Mouse (Mus musculus): ENCODE data around the gene Haspin. TPM values are rescaled to one million over a fixed set of nuclear protein-coding genes. Genes with fewer than 3 reads are reported as not detected.

The Haspin gene
- total RNA-seq, 2 experiments from 2014 or later: 1.2 to 1.7 TPM

DNA sequence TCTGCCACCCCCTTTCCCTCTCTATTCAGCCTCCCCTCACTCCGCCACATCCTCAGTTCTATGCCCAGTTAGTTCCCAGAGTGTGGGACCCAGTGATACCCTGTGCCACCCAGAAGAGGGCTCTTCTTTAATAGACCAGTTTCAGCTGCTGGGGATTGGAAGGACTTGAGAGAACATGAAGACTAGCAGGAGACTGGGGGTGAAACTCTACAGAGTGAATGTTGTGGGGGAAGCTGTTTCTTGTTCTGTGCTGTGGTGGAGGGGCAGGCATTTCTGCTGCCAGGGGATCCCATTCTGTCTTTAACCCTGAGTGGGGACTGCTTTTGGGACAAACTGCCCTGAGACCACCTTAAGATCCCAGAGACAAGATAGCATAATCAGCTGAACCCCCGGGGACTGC lies 47.3 kb downstream of the Haspin start:
- no peak for DNase-seq (ENCODE audit: low spot score in 2 of 2)

DNA sequence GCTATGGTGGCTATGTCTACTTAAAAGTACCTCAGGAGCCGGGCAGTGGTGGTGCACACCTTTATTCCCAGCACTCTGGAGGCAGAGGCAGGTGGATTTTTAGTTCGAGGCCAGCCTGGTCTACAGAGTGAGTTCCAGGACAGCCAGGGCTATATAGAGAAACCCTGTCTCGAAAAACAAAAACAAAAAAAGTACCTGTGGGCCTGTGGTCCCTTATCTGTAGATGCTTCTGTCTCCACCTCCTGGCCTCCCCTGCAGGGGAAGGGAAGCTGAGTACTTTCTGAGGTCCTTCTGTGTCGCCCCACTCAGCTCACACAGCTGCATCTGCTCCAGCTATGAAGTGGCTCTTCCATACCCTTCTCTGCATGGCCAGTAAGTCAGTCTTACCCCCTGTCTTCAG lies 47.8 kb downstream of the Haspin start, which contains the start of gene Itgae:
TSS of gene Itgae (plus strand) at position 301 of the 400 bp plus-strand sequence.
- no peak for DNase-seq (ENCODE audit: low spot score in 2 of 2)

DNA sequence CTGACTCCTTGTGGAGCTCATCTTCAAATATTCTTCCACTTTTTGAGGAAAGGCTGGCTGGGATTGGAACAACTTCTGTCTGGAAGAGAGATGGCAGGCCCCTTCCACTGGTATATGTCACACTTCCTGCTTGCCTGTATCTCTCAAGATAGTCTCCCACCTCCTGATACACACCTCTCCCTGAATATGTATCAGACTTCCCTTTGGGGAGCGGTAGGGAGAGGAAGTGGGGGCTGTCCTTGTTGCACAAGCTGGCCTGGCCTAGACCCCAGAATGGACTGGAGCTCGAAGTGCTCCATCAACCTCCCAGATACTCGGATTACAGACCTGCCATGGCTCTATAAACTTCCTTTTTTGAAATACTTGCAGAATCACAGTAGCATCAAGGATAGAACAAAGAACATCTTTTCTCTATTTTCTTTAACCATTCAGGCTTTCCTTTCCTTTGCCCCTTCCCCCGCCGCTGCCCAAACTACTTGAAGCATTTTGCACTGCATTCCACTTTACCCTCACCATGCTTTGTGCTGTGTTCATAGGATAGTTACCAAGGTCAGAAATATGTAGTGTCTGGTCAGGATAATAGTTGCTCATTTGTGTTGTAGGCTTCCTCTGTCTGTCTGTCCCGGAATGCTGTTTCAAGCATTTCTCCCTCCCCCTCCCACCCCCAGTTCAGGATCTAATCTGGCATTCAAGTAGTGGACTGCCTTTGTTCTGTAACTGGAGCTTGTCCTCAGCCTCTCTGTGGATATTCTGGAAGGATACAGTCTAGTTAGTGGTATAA lies 50.2 kb downstream of the Haspin start:
- DNase-seq (ENCODE audit: low spot score in 2 of 2): no peak

Other genes starting within 250 kb of the Haspin start
- 1 to 10 TPM; 5.8 to 7.6 TPM for gene Atp2a3, start 177.1 kb downstream of the Haspin start, total RNA-seq (2021)
- gene P2rx1, start 139.2 kb downstream of the Haspin start, total RNA-seq (2021): under 1 TPM; 0.78 to 0.96 TPM
- gene Camkk1, start 119.3 kb downstream of the Haspin start, total RNA-seq (2021): 10 to 100 TPM; 51.5 to 55.1 TPM
- gene Ncbp3, start 90.5 kb downstream of the Haspin start, total RNA-seq (2021): 1 to 10 TPM; 9.5 to 10.0 TPM
- under 1 TPM; 0.11 to 0.32 TPM for gene Itgae, start 47.7 kb downstream of the Haspin start, total RNA-seq (2021)
- gene P2rx5, start 22.1 kb upstream of the Haspin start, total RNA-seq (2021): 1 to 10 TPM; 1.5 to 1.7 TPM
- 10 to 100 TPM; 69.1 to 79.6 TPM for gene Emc6, start 38.7 kb upstream of the Haspin start, total RNA-seq (2021)
- gene Tax1bp3, start 38.8 kb upstream of the Haspin start, total RNA-seq (2021): 10 to 100 TPM; 21.5 to 23.9 TPM
- 10 to 100 TPM; 18.3 to 18.6 TPM for gene Ctns, start 60.7 kb upstream of the Haspin start, total RNA-seq (2021)
- 1 to 10 TPM; 2.7 to 2.8 TPM for gene Shpk, start 61.2 kb upstream of the Haspin start, total RNA-seq (2021)
- gene Trpv1, start 96.0 kb upstream of the Haspin start, total RNA-seq (2021): under 1 TPM; 0.09 to 0.25 TPM
- under 1 TPM; 0.32 to 0.42 TPM for gene Trpv3, start 129.1 kb upstream of the Haspin start, total RNA-seq (2021)
- gene Aspa, start 191.3 kb upstream of the Haspin start, total RNA-seq (2021): 1 to 10 TPM; 2.5 to 3.7 TPM
- not detected for gene Gm49340, start 191.4 kb upstream of the Haspin start, total RNA-seq (2021)
- gene Spata22, start 191.4 kb upstream of the Haspin start, total RNA-seq (2021): not detected
- not detected for gene Olfr20, start 212.5 kb upstream of the Haspin start, total RNA-seq (2021)
- gene Olfr376, start 233.0 kb upstream of the Haspin start, total RNA-seq (2021): not detected

All from layer of hippocampus, postnatal 10 days (tissue).